In the genomic region with DNA sequence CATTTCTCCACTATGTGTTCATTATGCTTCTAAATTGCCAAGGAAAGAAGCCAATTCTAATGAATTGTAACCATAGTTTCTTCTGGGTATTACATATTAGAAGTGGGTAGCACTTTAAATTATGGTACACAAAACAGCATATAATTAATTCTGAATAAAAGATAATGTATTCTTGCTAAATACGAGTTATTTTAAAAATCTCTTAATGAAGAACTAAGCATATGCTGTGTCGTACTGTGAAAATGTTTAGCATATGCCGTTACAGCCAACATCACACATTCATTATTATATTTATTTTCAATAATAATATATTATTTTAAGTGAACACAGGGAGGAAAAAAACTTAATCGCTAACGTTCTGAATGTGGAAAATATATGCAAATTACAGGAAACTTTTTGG, we compare ENCODE assay signal across 18 mouse cellular contexts. TPM values are rescaled to one million over a fixed set of nuclear protein-coding genes. Genes with fewer than 3 reads are reported as not detected.
"Had no signal": no experiment of that assay in that cellular context is flagged by ENCODE, and none has a peak within 500 bp of the region (broad histone marks: within the 10 kb centered on the region; RNA-seq: fewer than 3 reads in every experiment).

No protein-coding gene starts in this region.

- H3K4me1 ChIP-seq: lung, embryonic 15.5 days; megakaryocyte, embryonic 14.5 days; midbrain, embryonic 13.5 days; midbrain, embryonic 15.5 days; neural tube, embryonic 12.5 days; stomach, embryonic 15.5 days had no signal

- DNase-seq: lung, adult 2 months; lung, postnatal 14 days; lung, postnatal 36 days; right cerebral cortex, postnatal 14 days; thymus, adult 2 months; thymus, postnatal 14 days; thymus, postnatal 36 days had no signal

- H3K4me3 ChIP-seq: lung, embryonic 15.5 days; megakaryocyte, embryonic 14.5 days; midbrain, embryonic 13.5 days; midbrain, embryonic 15.5 days; neural tube, embryonic 12.5 days; stomach, embryonic 15.5 days had no signal

- H3K4me2 ChIP-seq: lung, embryonic 15.5 days; midbrain, embryonic 11.5 days; midbrain, embryonic 13.5 days; midbrain, embryonic 15.5 days; neural tube, embryonic 12.5 days; stomach, embryonic 15.5 days had no signal

- H3K9ac ChIP-seq: lung, embryonic 15.5 days; midbrain, embryonic 13.5 days; midbrain, embryonic 15.5 days; neural tube, embryonic 12.5 days; stomach, embryonic 15.5 days had no signal

- H3K36me3 ChIP-seq: midbrain, embryonic 13.5 days; midbrain, embryonic 15.5 days; stomach, embryonic 15.5 days had no signal

- H3K9me3 ChIP-seq: lung, embryonic 15.5 days; megakaryocyte, embryonic 14.5 days; midbrain, embryonic 13.5 days; midbrain, embryonic 15.5 days; neural tube, embryonic 12.5 days; stomach, embryonic 15.5 days had no signal

- ATAC-seq: lung, postnatal 0 days; midbrain, embryonic 13.5 days; midbrain, embryonic 15.5 days had no signal

- H3K27ac ChIP-seq: lung, embryonic 15.5 days; macrophage; midbrain, embryonic 13.5 days; midbrain, embryonic 15.5 days; neural tube, embryonic 12.5 days; stomach, embryonic 15.5 days; stomach, postnatal 0 days had no signal

- H3K27me3 ChIP-seq: lung, embryonic 15.5 days; megakaryocyte, embryonic 14.5 days; midbrain, embryonic 13.5 days; midbrain, embryonic 15.5 days; neural tube, embryonic 12.5 days; stomach, embryonic 15.5 days had no signal

RNA-seq across cellular contexts. Expression of gene Cdh11, which starts 31.6 kb away (rescaled TPM):
- total RNA-seq: monocyte, adult 5-6 weeks had no signal
